Comparison of ENCODE assay signal across 24 mouse cellular contexts in genomic region chr11:94547271-94547670, GRCm38 (mm10). TPM values are rescaled to one million over a fixed set of nuclear protein-coding genes. Genes with fewer than 3 reads are reported as not detected.
"Had no signal": no experiment of that assay in that cellular context is flagged by ENCODE, and none has a peak within 500 bp of the region (broad histone marks: within the 10 kb centered on the region; RNA-seq: fewer than 3 reads in every experiment).

No protein-coding gene starts in this region.

- H3K27me3 ChIP-seq: heart, embryonic 12.5 days; hindbrain, embryonic 12.5 days; intestine, embryonic 15.5 days; limb, embryonic 12.5 days; liver, embryonic 13.5 days; liver, embryonic 15.5 days had no signal

- H3K27ac ChIP-seq: hindbrain, embryonic 10.5 days; hindbrain, embryonic 12.5 days; hindbrain, embryonic 14.5 days; intestine, embryonic 15.5 days; limb, embryonic 10.5 days; limb, embryonic 12.5 days; liver, embryonic 13.5 days; liver, embryonic 15.5 days had no signal

- DNase-seq: gastrocnemius, adult 2 months; gastrocnemius, postnatal 10 days; gastrocnemius, postnatal 25 days; heart, postnatal 10 days; heart, postnatal 4 days; kidney, adult 18-20 months; kidney, adult 8-10 months; kidney, postnatal 10 days; kidney, postnatal 25 days; kidney, postnatal 4 days; liver; liver, embryonic 13.5 days; liver, postnatal 0 days had no signal

RNA-seq across cellular contexts. Expression of gene Chad, which starts 17.6 kb away (rescaled TPM):
- total RNA-seq: granulocyte monocyte progenitor cell, adult 5-6 weeks had no signal
- polyA plus RNA-seq: kidney, embryonic 14.5 days; liver, embryonic 13.5 days had no signal

RNA-seq across cellular contexts. Expression of gene Mycbpap, which starts 25.7 kb away (rescaled TPM):
- total RNA-seq: gastrocnemius, adult 2 months; gastrocnemius, postnatal 10 days; gastrocnemius, postnatal 25 days had no signal
- polyA plus RNA-seq: inflammation-experienced regulatory T-cells, adult 6 months; liver, embryonic 15.5 days had no signal

RNA-seq across cellular contexts. Expression of gene Epn3, which starts 47.5 kb away (rescaled TPM):
- total RNA-seq: granulocyte monocyte progenitor cell, adult 5-6 weeks had no signal
- polyA plus RNA-seq: inflammation-experienced regulatory T-cells, adult 6 months had no signal
